Mouse (Mus musculus) hindbrain, embryonic 14.5 days (tissue): ENCODE results near the gene Gm3264. TPM values are rescaled to one million over a fixed set of nuclear protein-coding genes. Genes with fewer than 3 reads are reported as not detected.
"Not testable (repeated sequence)": the region's sequence is repeated elsewhere in the genome, so short reads cannot be mapped to it uniquely, and the experiment has no call there.

ENCODE experiments used
- ATAC-seq: fragments of 200-750 bp; cut with Nextera tagmentation; 2 replicates; pipeline ENCODE4 v1.8.0; 2017; ENCODE audit warnings: moderate number of reproducible peaks, mild to moderate bottlenecking, moderate TSS enrichment, moderate library complexity; ENCODE audit not compliant: low FRiP score
- DNase-seq: peaks from one replicate; pipeline ENCODE4 v3.0.0-alpha.2; 2015; ENCODE audit warnings: low spot score
- H3K27ac ChIP-seq: fragments of 300-500 bp; sonication (generic); 2 replicates; pipeline ENCODE4 v1.5.1; 2014; ENCODE audit warnings: mild to moderate bottlenecking, moderate library complexity
- H3K27me3 ChIP-seq: fragments of 300-500 bp; sonication (generic); 2 replicates; pipeline ENCODE4 v1.6.1; 2014; ENCODE audit warnings: mild to moderate bottlenecking, low read length, mixed read lengths; ENCODE audit not compliant: control insufficient read depth, insufficient read depth
- H3K36me3 ChIP-seq: fragments of 300-500 bp; sonication (generic); replicated peaks from 2 replicates; pipeline ENCODE4 v1.6.1; 2014; ENCODE audit not compliant: control insufficient read depth, insufficient read depth
- H3K4me1 ChIP-seq: fragments of 300-500 bp; sonication (generic); replicated peaks from 2 replicates; pipeline ENCODE4 v1.6.1; 2014; ENCODE audit warnings: antibody characterized with exemption, low read length, mixed read lengths; ENCODE audit not compliant: control insufficient read depth, insufficient read depth
- H3K4me2 ChIP-seq: fragments of 300-500 bp; sonication (generic); replicated peaks from 2 replicates; pipeline ENCODE4 v1.6.1; 2014; ENCODE audit warnings: mild to moderate bottlenecking, moderate library complexity
- H3K4me3 ChIP-seq: fragments of 300-500 bp; sonication (generic); replicated peaks from 2 replicates; pipeline ENCODE4 v1.5.1; 2014; ENCODE audit warnings: mild to moderate bottlenecking, low read length
- H3K9ac ChIP-seq: fragments of 300-500 bp; sonication (generic); 2 replicates; pipeline ENCODE4 v1.6.1; 2014
- H3K9me3 ChIP-seq: fragments of 300-500 bp; sonication (generic); 2 replicates; pipeline ENCODE4 v1.6.1; 2016; ENCODE audit warnings: low read length; ENCODE audit not compliant: control insufficient read depth
- WGBS: fragments of 180-500 bp; shearing (Covaris S2); extraction: QIAGEN DNeasy Blood & Tissue Kit; methylation state at CpG from one replicate; pipeline ENCODE4 v1.1.7; 2014; 5-methylcytosine and 5-hydroxymethylcytosine counted together
- polyA plus RNA-seq: library from polyadenylated mRNA; unstranded; fragments of >200 nt; fragmentation: Nextera tagmentation; extraction: Ambion mirVana; gene quantifications from 2 replicates; pipeline ENCODE4 v1.2.1, GENCODE M21; 2014

The Gm3264 gene
- polyA plus RNA-seq: 3.5 and 5.5 TPM in 2 replicates

DNA sequence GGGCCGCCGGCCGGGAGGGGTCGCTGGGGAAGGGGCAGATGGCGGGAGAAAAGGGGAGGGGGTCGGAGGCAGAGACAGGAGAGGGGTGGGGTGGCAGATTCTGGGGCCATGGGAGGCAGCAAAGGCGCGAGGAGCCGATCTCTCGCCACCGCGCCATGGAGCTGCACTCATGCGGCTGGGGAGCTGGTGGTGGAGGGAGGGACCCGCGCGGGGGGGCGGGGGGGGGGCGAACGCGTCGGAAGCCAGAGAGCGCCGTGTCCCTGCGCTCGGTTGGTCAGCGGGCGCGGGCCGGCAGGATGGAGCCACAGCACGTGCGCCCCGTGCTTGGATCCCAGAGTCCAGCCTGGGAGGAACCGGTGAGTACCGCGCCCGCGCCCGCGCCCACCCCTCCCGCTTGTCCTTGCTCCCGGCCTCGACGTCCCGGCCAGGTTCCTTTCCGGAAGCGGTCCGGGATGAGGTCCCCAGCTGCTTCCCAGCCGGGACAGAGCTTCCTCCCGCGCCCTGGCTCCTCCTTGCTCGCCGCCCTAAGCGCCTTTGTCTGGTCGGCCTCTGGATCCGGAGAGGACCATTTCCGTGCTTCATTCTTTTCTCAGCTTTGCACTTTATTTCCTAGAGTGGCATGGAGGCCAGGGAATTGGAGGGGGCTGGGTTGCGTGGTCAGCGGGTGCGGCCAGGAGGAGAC lies at the start of gene Gm3264:
Gene Gm3264 (plus strand): TSS at position 278 of the 682 bp plus-strand sequence.
- H3K27ac ChIP-seq: 0 out of 2 replicates have a peak within 1 kb of the TSS, but pooled peaks have one; percentile 32
- not testable (repeated sequence) for ATAC-seq, H3K4me1 ChIP-seq, H3K36me3 ChIP-seq, H3K27me3 ChIP-seq, H3K9me3 ChIP-seq
- DNase-seq: peak; percentile 15
- peak within 1 kb of the TSS; percentile 67 for H3K9ac ChIP-seq
- 5% methylated on average over 20 of the region's 59 CpGs for WGBS
- H3K4me3 ChIP-seq: peak within 1 kb of the TSS; percentile 35
- peak within 1 kb of the TSS; percentile 52 for H3K4me2 ChIP-seq

DNA sequence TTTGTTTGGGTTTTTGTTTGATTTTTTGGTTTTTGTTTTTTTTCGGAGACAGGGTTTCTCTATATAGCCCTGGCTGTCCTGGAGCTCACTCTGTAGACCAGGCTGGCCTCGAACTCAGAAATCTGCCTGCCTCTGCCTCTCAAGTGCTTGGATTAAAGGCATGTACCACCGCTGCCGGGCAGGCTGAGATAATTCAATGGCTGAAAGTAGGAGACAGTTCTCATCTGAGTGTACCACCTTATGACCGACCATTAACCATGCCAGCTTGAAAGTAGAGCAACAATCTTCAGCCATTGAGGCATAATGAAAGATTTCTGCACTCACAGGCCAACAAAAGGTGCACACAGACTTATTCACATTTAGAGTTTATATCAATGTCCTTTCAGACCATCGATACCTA lies 49.0 kb upstream of the Gm3264 start:
- H3K4me2 ChIP-seq, ATAC-seq: not testable (repeated sequence)

GRCm38 (mm10) chr14:4821950-4822349 lies 33.4 kb upstream of the Gm3264 start:
- 79% methylated on average over 4 of the region's 7 CpGs for WGBS
- H3K4me2 ChIP-seq, H3K9ac ChIP-seq, H3K27ac ChIP-seq, ATAC-seq, H3K4me1 ChIP-seq, DNase-seq, H3K9me3 ChIP-seq, H3K4me3 ChIP-seq, H3K27me3 ChIP-seq, H3K36me3 ChIP-seq: not testable (repeated sequence)

More for the DNA sequence above, 49.0 kb upstream of the Gm3264 start:
- not testable (repeated sequence) for H3K36me3 ChIP-seq, DNase-seq, H3K4me3 ChIP-seq, H3K27ac ChIP-seq, H3K9ac ChIP-seq, H3K4me1 ChIP-seq, H3K27me3 ChIP-seq, H3K9me3 ChIP-seq
- WGBS: 86% methylated on average over 6 of the region's 6 CpGs

- H3K4me3 ChIP-seq, H3K9ac ChIP-seq, DNase-seq, ATAC-seq, H3K9me3 ChIP-seq, H3K4me1 ChIP-seq, H3K36me3 ChIP-seq, H3K27me3 ChIP-seq, H3K27ac ChIP-seq, H3K4me2 ChIP-seq: not testable (repeated sequence)
- no CpG with 5 or more reads among the region's 4 CpGs for WGBS
Observed at GRCm38 (mm10) chr14:4837806-4838205, 17.6 kb upstream of the Gm3264 start, which contains the start of gene Gm3269. TSS of gene Gm3269 (plus strand) at chr14:4838106.

GRCm38 (mm10) chr14:4892116-4892515 lies 36.7 kb downstream of the Gm3264 start, which contains the start of gene Gm3278:
TSS of gene Gm3278 (plus strand) at chr14:4892416.
- not testable (repeated sequence) for H3K4me2 ChIP-seq, H3K4me3 ChIP-seq, ATAC-seq, H3K9ac ChIP-seq, H3K27me3 ChIP-seq, H3K27ac ChIP-seq, H3K36me3 ChIP-seq, DNase-seq, H3K9me3 ChIP-seq, H3K4me1 ChIP-seq
- 86% methylated on average over 1 of the region's 3 CpGs for WGBS

Other genes starting within 250 kb of the Gm3264 start
- not detected in 2 replicates for gene Gm8159, start 223.2 kb upstream of the Gm3264 start, polyA plus RNA-seq
- gene Gm3239, start 191.4 kb upstream of the Gm3264 start, polyA plus RNA-seq: 1.2 and 1.9 TPM in 2 replicates
- gene Gm7876, start 146.3 kb upstream of the Gm3264 start, polyA plus RNA-seq: not detected in 2 replicates
- gene Gm3252, start 128.8 kb upstream of the Gm3264 start, polyA plus RNA-seq: 4.3 and 4.9 TPM in 2 replicates
- not detected in 2 replicates for gene Gm9602, start 79.2 kb upstream of the Gm3264 start, polyA plus RNA-seq
- not detected in 2 replicates for gene Gm3269, start 17.5 kb upstream of the Gm3264 start, polyA plus RNA-seq
- gene Gm3278, start 36.8 kb downstream of the Gm3264 start, polyA plus RNA-seq: not detected in 2 replicates
- gene Gm8297, start 128.4 kb downstream of the Gm3264 start, polyA plus RNA-seq: not detected in 2 replicates
- not detected in 2 replicates for gene Gm3298, start 160.3 kb downstream of the Gm3264 start, polyA plus RNA-seq
- gene 4930555G01Rik, start 195.1 kb downstream of the Gm3264 start, polyA plus RNA-seq: not detected in 2 replicates
- 13.2 and 16.1 TPM in 2 replicates for gene Gm8281, start 215.5 kb downstream of the Gm3264 start, polyA plus RNA-seq